ENCODE assay signal across 11 mouse cellular contexts in genomic region chr2:163205262-163205647, GRCm38 (mm10). TPM values are rescaled to one million over a fixed set of nuclear protein-coding genes. Genes with fewer than 3 reads are reported as not detected.
DNase-seq lines count a peak whose midpoint lies in the region; ATAC-seq lines count a peak whose summit lies in the region.
"Had no signal": no experiment of that assay in that cellular context is flagged by ENCODE, and none has a peak within 500 bp of the region (broad histone marks: within the 10 kb centered on the region; RNA-seq: fewer than 3 reads in every experiment).

No protein-coding gene starts in this region.

- no peak for ATAC-seq in heart, embryonic 14.5 days (ENCODE audit: insufficient number of reproducible peaks, insufficient read depth, low FRiP score, low read depth)
- ATAC-seq in hindbrain, embryonic 13.5 days (ENCODE audit: low FRiP score): no peak
- no peak for ATAC-seq in midbrain, embryonic 13.5 days
- ATAC-seq in liver, embryonic 11.5 days (replicated peaks; ENCODE audit: low FRiP score): no peak
- ATAC-seq: activated CD4-positive, CD25-positive, alpha-beta regulatory T cell, adult 4 months had no signal

- H3K4me3 ChIP-seq in heart, embryonic 14.5 days (ENCODE audit: control insufficient read depth in 1 of 2, insufficient read depth in 1 of 2, low read depth in 1 of 2, low read length in 2 of 2): peak overlapping the region in 1 of 2 experiments; percentile 58; a peak in 1 of 4 replicates
- peak overlapping the region; percentile 62 for H3K4me3 ChIP-seq in embryonic facial prominence, embryonic 10.5 days
- peak overlapping the region; percentile 57 for H3K4me3 ChIP-seq in hindbrain, embryonic 13.5 days
- H3K4me3 ChIP-seq in midbrain, embryonic 13.5 days (replicated peaks): peak overlapping the region; percentile 70
- no peak overlapping the region for H3K4me3 ChIP-seq in liver, embryonic 11.5 days (ENCODE audit: low read depth, low read length)

- peaks cover 5% of the 10 kb centered on the region; the same call in 1 of the 2 replicates for H3K9me3 ChIP-seq in heart, embryonic 14.5 days (ENCODE audit: control insufficient read depth, low read length)
- H3K9me3 ChIP-seq in embryonic facial prominence, embryonic 10.5 days: peaks cover 12% of the 10 kb centered on the region; the same call in 1 of the 2 replicates
- 0 out of 2 replicates have a peak, but pooled peaks cover 10% of the 10 kb centered on the region for H3K9me3 ChIP-seq in hindbrain, embryonic 13.5 days
- 0 out of 2 replicates have a peak, but pooled peaks cover 4% of the 10 kb centered on the region for H3K9me3 ChIP-seq in midbrain, embryonic 13.5 days
- H3K9me3 ChIP-seq in liver, embryonic 11.5 days (ENCODE audit: control insufficient read depth, low read length): no peaks in the 10 kb centered on the region

- peaks cover 41% of the 10 kb centered on the region for H3K27me3 ChIP-seq in heart, embryonic 14.5 days (ENCODE audit: control insufficient read depth, insufficient read depth, low read length)
- peaks cover 58% of the 10 kb centered on the region for H3K27me3 ChIP-seq in embryonic facial prominence, embryonic 10.5 days (replicated peaks; ENCODE audit: low read depth, poor library complexity, severe bottlenecking)
- peaks cover 60% of the 10 kb centered on the region for H3K27me3 ChIP-seq in hindbrain, embryonic 13.5 days
- peaks cover 10% of the 10 kb centered on the region; the same call in 1 of the 2 replicates for H3K27me3 ChIP-seq in midbrain, embryonic 13.5 days
- peaks cover 51% of the 10 kb centered on the region for H3K27me3 ChIP-seq in liver, embryonic 11.5 days (replicated peaks; ENCODE audit: control insufficient read depth, insufficient read depth, low read length)

- WGBS in heart, embryonic 14.5 days: 7% methylated on average over 6 of the region's 6 CpGs
- 2% methylated on average over 6 of the region's 6 CpGs for WGBS in embryonic facial prominence, embryonic 10.5 days
- 0% methylated on average over 6 of the region's 6 CpGs for WGBS in hindbrain, embryonic 13.5 days
- 1% methylated on average over 6 of the region's 6 CpGs for WGBS in midbrain, embryonic 13.5 days
- 7% methylated on average over 6 of the region's 6 CpGs for WGBS in liver, embryonic 11.5 days

- peaks cover 6 to 29% of the 10 kb centered on the region in 2 experiments; a peak in 3 of 4 replicates for H3K4me1 ChIP-seq in heart, embryonic 14.5 days (ENCODE audit: control insufficient read depth in 2 of 2, insufficient read depth in 2 of 2, low read length in 2 of 2)
- peaks cover 39% of the 10 kb centered on the region for H3K4me1 ChIP-seq in embryonic facial prominence, embryonic 10.5 days
- peaks cover 43% of the 10 kb centered on the region for H3K4me1 ChIP-seq in hindbrain, embryonic 13.5 days (replicated peaks)
- H3K4me1 ChIP-seq in midbrain, embryonic 13.5 days (replicated peaks): peaks cover 40% of the 10 kb centered on the region
- peaks cover 15% of the 10 kb centered on the region for H3K4me1 ChIP-seq in liver, embryonic 11.5 days (replicated peaks; ENCODE audit: control insufficient read depth, insufficient read depth, low read length)

- H3K27ac ChIP-seq in heart, embryonic 14.5 days (replicated peaks in 1 of 2; ENCODE audit: control insufficient read depth in 1 of 2, insufficient read depth in 1 of 2, low read depth in 2 of 2, low read length in 2 of 2): no peak overlapping the region
- peak overlapping the region; percentile 84; the same call in 1 of the 2 replicates for H3K27ac ChIP-seq in embryonic facial prominence, embryonic 10.5 days (replicated peaks)
- peak overlapping the region; percentile 76 for H3K27ac ChIP-seq in hindbrain, embryonic 13.5 days
- H3K27ac ChIP-seq in midbrain, embryonic 13.5 days: peak overlapping the region; percentile 79
- no peak overlapping the region for H3K27ac ChIP-seq in liver, embryonic 11.5 days (ENCODE audit: low read depth, low read length)

- DNase-seq in heart, adult 18-20 months: no peak
- no peak for DNase-seq in embryonic facial prominence, embryonic 10.5 days (ENCODE audit: low spot score)
- DNase-seq in right cerebral cortex, postnatal 10 days (ENCODE audit: low spot score in 2 of 2): no peak
- DNase-seq in thymus, postnatal 0 days (ENCODE audit: low spot score): no peak
- no peak for DNase-seq in liver, embryonic 11.5 days (ENCODE audit: low spot score)
- DNase-seq: cerebellum, adult 11-12 months; gastrocnemius, postnatal 14 days had no signal

- no peak overlapping the region for H3K9ac ChIP-seq in heart, embryonic 14.5 days (ENCODE audit: low read length)
- peak overlapping the region; percentile 76 for H3K9ac ChIP-seq in hindbrain, embryonic 13.5 days
- peak overlapping the region; percentile 84 for H3K9ac ChIP-seq in midbrain, embryonic 13.5 days (replicated peaks)
- no peak overlapping the region for H3K9ac ChIP-seq in liver, embryonic 11.5 days (ENCODE audit: low read depth, low read length)

- peak overlapping the region; percentile 96 for H3K4me2 ChIP-seq in heart, embryonic 14.5 days (ENCODE audit: low read length)
- peak overlapping the region; percentile 70 for H3K4me2 ChIP-seq in hindbrain, embryonic 13.5 days
- peak overlapping the region; percentile 80 for H3K4me2 ChIP-seq in midbrain, embryonic 13.5 days (replicated peaks)
- no peak overlapping the region for H3K4me2 ChIP-seq in liver, embryonic 11.5 days

- H3K36me3 ChIP-seq in heart, embryonic 14.5 days (ENCODE audit: control insufficient read depth, insufficient read depth, low read length): no peaks in the 10 kb centered on the region
- peaks cover 5% of the 10 kb centered on the region for H3K36me3 ChIP-seq in embryonic facial prominence, embryonic 10.5 days (replicated peaks)
- no peaks in the 10 kb centered on the region for H3K36me3 ChIP-seq in hindbrain, embryonic 13.5 days
- no peaks in the 10 kb centered on the region for H3K36me3 ChIP-seq in midbrain, embryonic 13.5 days
- H3K36me3 ChIP-seq in liver, embryonic 11.5 days (ENCODE audit: control insufficient read depth, insufficient read depth, low read length): no peaks in the 10 kb centered on the region

RNA-seq across cellular contexts. Expression of gene Tox2, which starts 2.3 kb away (rescaled TPM):
- polyA plus RNA-seq in heart, embryonic 14.5 days (2014; fragmentation: Nextera tagmentation; extraction: Ambion mirVana): 3.8 TPM in 2 replicates
- 1 to 10 TPM; 1.1 to 1.2 TPM for total RNA-seq in heart, adult 18-20 months (2021)
- 16.3 and 17.8 TPM in 2 replicates for polyA plus RNA-seq in embryonic facial prominence, embryonic 10.5 days (2016; fragmentation: Nextera tagmentation; extraction: Ambion mirVana)
- polyA plus RNA-seq in hindbrain, embryonic 13.5 days (2015; fragmentation: Nextera tagmentation; extraction: Ambion mirVana): 20.6 and 23.5 TPM in 2 replicates
- polyA plus RNA-seq in midbrain, embryonic 13.5 days (2015; fragmentation: Nextera tagmentation; extraction: Ambion mirVana): 38.8 and 44.2 TPM in 2 replicates
- polyA plus RNA-seq in thymus, postnatal 0 days (2015; fragmentation: Nextera tagmentation; extraction: Ambion mirVana): 2.7 and 3.5 TPM in 2 replicates
- polyA plus RNA-seq in liver, embryonic 11.5 days (2014; fragmentation: Nextera tagmentation; extraction: Ambion mirVana): 2.0 and 3.3 TPM in 2 replicates

Comparison
In these comparisons a context has a peak if more than half of its experiments do, and no peak if none do; other contexts are left out.
1. H3K27ac ChIP-seq: peak in embryonic facial prominence, embryonic 10.5 days (single experiment), hindbrain, embryonic 13.5 days (single experiment) and midbrain, embryonic 13.5 days (single experiment); none in heart, embryonic 14.5 days (0 of 2) and liver, embryonic 11.5 days (single experiment).
2. H3K9ac ChIP-seq: peak in hindbrain, embryonic 13.5 days (single experiment) and midbrain, embryonic 13.5 days (single experiment); none in heart, embryonic 14.5 days (single experiment) and liver, embryonic 11.5 days (single experiment).